In the genomic region with DNA sequence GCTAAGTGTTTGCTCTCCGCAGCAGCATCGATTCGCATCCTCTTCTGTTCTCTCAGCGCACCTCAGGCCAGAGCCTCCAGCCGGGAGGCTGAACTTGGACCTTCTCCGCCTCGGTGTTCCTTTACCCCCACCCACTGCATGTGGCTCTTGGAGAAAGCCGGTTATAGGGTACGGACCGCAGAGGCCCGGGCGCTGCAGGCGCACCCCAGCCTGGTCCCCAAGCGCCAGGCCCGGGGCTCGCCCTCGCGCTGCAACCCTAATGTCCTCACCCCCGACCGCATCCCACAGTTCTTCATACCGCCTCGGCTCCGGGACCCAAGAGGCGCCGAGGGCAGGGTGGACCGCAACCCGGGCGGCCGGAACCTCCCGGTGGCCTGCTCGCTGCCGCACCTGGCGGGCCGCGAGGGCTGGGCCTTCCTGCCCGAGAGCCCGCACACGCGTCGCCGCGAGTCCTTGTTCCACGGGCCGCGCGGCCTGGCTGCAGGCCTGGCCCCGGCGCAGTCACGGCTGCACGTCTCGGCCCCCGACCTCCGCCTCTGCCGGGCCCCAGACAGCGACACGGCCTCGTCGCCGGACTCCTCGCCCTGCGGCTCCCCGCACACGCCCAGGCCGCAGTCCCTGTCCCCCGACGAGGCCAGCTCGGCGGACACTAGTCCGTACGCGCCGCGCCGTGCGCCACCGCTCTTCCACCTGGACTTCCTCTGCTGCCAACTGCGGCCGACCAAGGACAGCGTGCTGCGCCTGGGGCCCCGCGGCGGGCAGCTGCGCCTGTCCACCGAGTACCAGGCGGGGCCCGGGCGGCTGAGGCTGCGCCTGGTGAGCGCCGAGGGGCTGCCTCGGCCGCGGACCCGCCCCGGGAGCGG, we compare ENCODE assay signal across 8 mouse cellular contexts. TPM values are rescaled to one million over a fixed set of nuclear protein-coding genes. Genes with fewer than 3 reads are reported as not detected.
DNase-seq lines count a peak whose midpoint lies in the region; ATAC-seq and TF ChIP-seq lines count a peak whose summit lies in the region.

No protein-coding gene starts in this region.

- WGBS in midbrain, embryonic 14.5 days, result 6% methylated on average over 87 of the region's 97 CpGs

- TF ChIP-seq POLR2A in bone marrow macrophage, adult 2 months (IDR thresholded peaks at IDR 0.05; ENCODE audit: borderline replicate concordance, low read depth, low read length), result no peak
- no peak for TF ChIP-seq POLR2A in embryonic fibroblast, embryonic 13.5 days (IDR thresholded peaks at IDR 0.05; ENCODE audit: low read depth, low read length)

- intact Hi-C loops in heart, postnatal 36 days (cut with DNase I), result no loop called here
- intact Hi-C loops in left cerebral cortex, postnatal 4 days (cut with DNase I), result loop anchor here (10.0 kb wide), 1 partner anchor 81 kb away; a partner anchor contains a TSS

- H3K4me3 ChIP-seq in erythroblast, embryonic 14.5 days (replicated peaks), result peak overlapping the region; percentile 24
- peak overlapping the region; percentile 33 for H3K4me3 ChIP-seq in bone marrow macrophage, adult 2 months (ENCODE audit: insufficient read depth, low read length)
- H3K4me3 ChIP-seq in embryonic fibroblast, embryonic 13.5 days (ENCODE audit: insufficient read depth, low read length), result peak overlapping the region; percentile 4; the same call in 1 of the 2 replicates
- H3K4me3 ChIP-seq in midbrain, embryonic 14.5 days (replicated peaks; ENCODE audit: low read depth, low read length), result peak overlapping the region; percentile 53

- H3K4me1 ChIP-seq in erythroblast, embryonic 14.5 days (ENCODE audit: control insufficient read depth), result peaks cover 7% of the 10 kb centered on the region
- no peaks in the 10 kb centered on the region for H3K4me1 ChIP-seq in bone marrow macrophage, adult 2 months (ENCODE audit: control insufficient read depth, insufficient read depth, low read length)
- H3K4me1 ChIP-seq in embryonic fibroblast, embryonic 13.5 days (ENCODE audit: control insufficient read depth, insufficient read depth, low read length), result no peaks in the 10 kb centered on the region
- H3K4me1 ChIP-seq in midbrain, embryonic 14.5 days (ENCODE audit: control insufficient read depth, insufficient read depth, low read length), result 0 out of 2 replicates have a peak, but pooled peaks cover 4% of the 10 kb centered on the region

- peak; percentile 24 to 48 for DNase-seq in heart, postnatal 36 days
- peak; percentile 68 for DNase-seq in left cerebral cortex, postnatal 4 days
- peak; percentile 78 for DNase-seq in midbrain, embryonic 14.5 days
- DNase-seq in testis, postnatal 10 days (ENCODE audit: low spot score), result peak; percentile 70

- ATAC-seq in erythroblast, adult 5-6 weeks (replicated peaks; ENCODE audit: low FRiP score, poor library complexity, severe bottlenecking), result no peak
- ATAC-seq in midbrain, embryonic 14.5 days (ENCODE audit: low FRiP score, low TSS enrichment), result peak; percentile 69

- H3K9ac ChIP-seq in midbrain, embryonic 14.5 days (replicated peaks; ENCODE audit: low read length), result peak overlapping the region; percentile 80

- peak overlapping the region; percentile 85 for H3K4me2 ChIP-seq in midbrain, embryonic 14.5 days (ENCODE audit: low read length)

- peaks cover 4% of the 10 kb centered on the region; the same call in 1 of the 2 replicates for H3K9me3 ChIP-seq in erythroblast, embryonic 14.5 days (ENCODE audit: control insufficient read depth, low read length)
- no peaks in the 10 kb centered on the region for H3K9me3 ChIP-seq in midbrain, embryonic 14.5 days (ENCODE audit: control insufficient read depth, low read length)

- H3K27ac ChIP-seq in bone marrow macrophage, adult 2 months (ENCODE audit: insufficient read depth, low read depth, low read length), result no peak overlapping the region
- no peak overlapping the region for H3K27ac ChIP-seq in embryonic fibroblast, embryonic 13.5 days (ENCODE audit: insufficient read depth, low read length)
- peak overlapping the region; percentile 68 for H3K27ac ChIP-seq in midbrain, embryonic 14.5 days (replicated peaks; ENCODE audit: low read depth, low read length)

- no peaks in the 10 kb centered on the region for H3K36me3 ChIP-seq in erythroblast, embryonic 14.5 days (ENCODE audit: control insufficient read depth)
- H3K36me3 ChIP-seq in midbrain, embryonic 14.5 days (ENCODE audit: control insufficient read depth, insufficient read depth, low read length), result no peaks in the 10 kb centered on the region

- TF ChIP-seq CTCF in bone marrow macrophage, adult 2 months (IDR thresholded peaks at IDR 0.05; ENCODE audit: low read depth, low read length), result no peak
- no peak for TF ChIP-seq CTCF in embryonic fibroblast, embryonic 13.5 days (IDR thresholded peaks at IDR 0.05; ENCODE audit: borderline replicate concordance, insufficient read depth, low read length)

- H3K27me3 ChIP-seq in erythroblast, embryonic 14.5 days (ENCODE audit: control insufficient read depth), result peaks cover 59% of the 10 kb centered on the region
- H3K27me3 ChIP-seq in midbrain, embryonic 14.5 days (ENCODE audit: control insufficient read depth, insufficient read depth, low read length), result 0 out of 2 replicates have a peak, but pooled peaks cover 7% of the 10 kb centered on the region

RNA-seq across cellular contexts. Expression of a gene that starts 1.3 kb away (rescaled TPM):
- polyA plus RNA-seq in erythroblast, embryonic 14.5 days (2012), result not detected in 2 replicates
- not detected in 2 replicates for total RNA-seq in erythroblast, adult 5-6 weeks (2015; ENCODE audit: low replicate concordance)
- total RNA-seq in erythroblast, adult 5-6 weeks (2017; ENCODE audit: low replicate concordance), result not detected in 2 replicates
- polyA plus RNA-seq in bone marrow macrophage, adult 2 months (2012; ENCODE audit: insufficient read depth, insufficient read length, missing spikeins), result not detected in 2 replicates
- not detected in 2 replicates for polyA plus RNA-seq in embryonic fibroblast, embryonic 13.5 days (2011; ENCODE audit: insufficient read length, low read depth, missing spikeins)
- under 1 TPM in 1 of 2 experiments, not detected in 1; 0.27 TPM for total RNA-seq in heart, postnatal 36 days (2021)
- total RNA-seq in left cerebral cortex, postnatal 4 days (2021), result under 1 TPM; 0.38 to 0.81 TPM
- polyA plus RNA-seq in midbrain, embryonic 14.5 days (2014; fragmentation: Nextera tagmentation; extraction: Ambion mirVana), result 2.6 and 3.1 TPM in 2 replicates

RNA-seq across cellular contexts. Expression of a gene that starts 9.1 kb away (rescaled TPM):
- polyA plus RNA-seq in erythroblast, embryonic 14.5 days (2012), result not detected in 2 replicates
- total RNA-seq in erythroblast, adult 5-6 weeks (2015; ENCODE audit: low replicate concordance), result not detected in 2 replicates
- total RNA-seq in erythroblast, adult 5-6 weeks (2017; ENCODE audit: low replicate concordance), result not detected in 2 replicates
- polyA plus RNA-seq in bone marrow macrophage, adult 2 months (2012; ENCODE audit: insufficient read depth, insufficient read length, missing spikeins), result not detected in 2 replicates
- not detected in 2 replicates for polyA plus RNA-seq in embryonic fibroblast, embryonic 13.5 days (2011; ENCODE audit: insufficient read length, low read depth, missing spikeins)
- 10 to 100 TPM; 31.9 to 48.1 TPM for total RNA-seq in heart, postnatal 36 days (2021)
- under 1 TPM in 1 of 2 experiments, not detected in 1; 0.16 TPM for total RNA-seq in left cerebral cortex, postnatal 4 days (2021)
- polyA plus RNA-seq in midbrain, embryonic 14.5 days (2014; fragmentation: Nextera tagmentation; extraction: Ambion mirVana), result 0.30 and 0.43 TPM in 2 replicates

RNA-seq across cellular contexts. Expression of a gene that starts 21.6 kb away (rescaled TPM):
- not detected in 2 replicates for polyA plus RNA-seq in erythroblast, embryonic 14.5 days (2012)
- total RNA-seq in erythroblast, adult 5-6 weeks (2015; ENCODE audit: low replicate concordance), result not detected in 2 replicates
- total RNA-seq in erythroblast, adult 5-6 weeks (2017; ENCODE audit: low replicate concordance), result not detected in 2 replicates
- polyA plus RNA-seq in bone marrow macrophage, adult 2 months (2012; ENCODE audit: insufficient read depth, insufficient read length, missing spikeins), result not detected in 2 replicates
- polyA plus RNA-seq in embryonic fibroblast, embryonic 13.5 days (2011; ENCODE audit: insufficient read length, low read depth, missing spikeins), result not detected in 2 replicates
- total RNA-seq in heart, postnatal 36 days (2021), result not detected
- total RNA-seq in left cerebral cortex, postnatal 4 days (2021), result not detected
- polyA plus RNA-seq in midbrain, embryonic 14.5 days (2014; fragmentation: Nextera tagmentation; extraction: Ambion mirVana), result 0.18 TPM in 1 of 2 replicates, not detected in the other

RNA-seq across cellular contexts. Expression of a gene that starts 34.8 kb away (rescaled TPM):
- not detected in 2 replicates for polyA plus RNA-seq in erythroblast, embryonic 14.5 days (2012)
- not detected in 2 replicates for total RNA-seq in erythroblast, adult 5-6 weeks (2015; ENCODE audit: low replicate concordance)
- not detected in 2 replicates for total RNA-seq in erythroblast, adult 5-6 weeks (2017; ENCODE audit: low replicate concordance)
- not detected in 2 replicates for polyA plus RNA-seq in bone marrow macrophage, adult 2 months (2012; ENCODE audit: insufficient read depth, insufficient read length, missing spikeins)
- 0.18 TPM in 1 of 2 replicates, not detected in the other for polyA plus RNA-seq in embryonic fibroblast, embryonic 13.5 days (2011; ENCODE audit: insufficient read length, low read depth, missing spikeins)
- total RNA-seq in heart, postnatal 36 days (2021), result under 1 TPM; 0.11 to 0.16 TPM
- total RNA-seq in left cerebral cortex, postnatal 4 days (2021), result 1 to 10 TPM; 1.5 to 1.7 TPM
- 0.67 and 1.1 TPM in 2 replicates for polyA plus RNA-seq in midbrain, embryonic 14.5 days (2014; fragmentation: Nextera tagmentation; extraction: Ambion mirVana)

RNA-seq across cellular contexts. Expression of a gene that starts 49.6 kb away (rescaled TPM):
- 0.01 and 0.07 TPM in 2 replicates for polyA plus RNA-seq in erythroblast, embryonic 14.5 days (2012)
- 1.9 and 6.5 TPM in 2 replicates for total RNA-seq in erythroblast, adult 5-6 weeks (2015; ENCODE audit: low replicate concordance)
- total RNA-seq in erythroblast, adult 5-6 weeks (2017; ENCODE audit: low replicate concordance), result 1.7 TPM in 1 of 2 replicates, not detected in the other
- polyA plus RNA-seq in bone marrow macrophage, adult 2 months (2012; ENCODE audit: insufficient read depth, insufficient read length, missing spikeins), result 15.7 and 17.7 TPM in 2 replicates
- polyA plus RNA-seq in embryonic fibroblast, embryonic 13.5 days (2011; ENCODE audit: insufficient read length, low read depth, missing spikeins), result 9.0 and 14.1 TPM in 2 replicates
- 1 to 10 TPM; 4.0 to 5.1 TPM for total RNA-seq in heart, postnatal 36 days (2021)
- total RNA-seq in left cerebral cortex, postnatal 4 days (2021), result 10 to 100 TPM; 46.8 to 51.0 TPM
- 50.6 and 55.3 TPM in 2 replicates for polyA plus RNA-seq in midbrain, embryonic 14.5 days (2014; fragmentation: Nextera tagmentation; extraction: Ambion mirVana)
